Mouse (Mus musculus): Measurements from ENCODE around the gene Fignl2. TPM values are rescaled to one million over a fixed set of nuclear protein-coding genes. Genes with fewer than 3 reads are reported as not detected.

Gene Fignl2
- polyA plus RNA-seq, 1 experiment from 2014 or later = 0.18 TPM

GRCm38 (mm10) chr15:101091551-101091950, 13.2 kb upstream of the Fignl2 start:
- H3K27me3 ChIP-seq (replicated peaks) = no peaks in the 10 kb centered on the region
- H3K4me1 ChIP-seq (replicated peaks) = peaks cover 9% of the 10 kb centered on the region; the same call in 1 of the 2 replicates
- no peak overlapping the region for H3K27ac ChIP-seq
- no peak overlapping the region for H3K9ac ChIP-seq
- H3K4me3 ChIP-seq (replicated peaks) = no peak overlapping the region
- H3K4me2 ChIP-seq (replicated peaks) = no peak overlapping the region
- ATAC-seq = no peak
- H3K9me3 ChIP-seq = no peaks in the 10 kb centered on the region
- H3K36me3 ChIP-seq = no peaks in the 10 kb centered on the region
- WGBS = 94% methylated on average over 8 of the region's 8 CpGs

- no peak overlapping the region for H3K4me3 ChIP-seq (replicated peaks)
- no peak overlapping the region for H3K9ac ChIP-seq
- H3K4me1 ChIP-seq (replicated peaks) = no peaks in the 10 kb centered on the region
- H3K27ac ChIP-seq = no peak overlapping the region
- H3K9me3 ChIP-seq = no peaks in the 10 kb centered on the region
- ATAC-seq = no peak
- 67% methylated on average over 4 of the region's 4 CpGs for WGBS
- H3K27me3 ChIP-seq (replicated peaks) = no peaks in the 10 kb centered on the region
- no peak overlapping the region for H3K4me2 ChIP-seq (replicated peaks)
- H3K36me3 ChIP-seq = no peaks in the 10 kb centered on the region
These were observed 9.9 kb upstream of the Fignl2 start for GRCm38 (mm10) chr15:101088291-101088690.

- Histone ChIP-seq H3K4me1 (replicated peaks) (peaks cover 7% of the 10 kb centered on the region), H3K27ac (no peak overlapping the region), H3K4me3 (replicated peaks) (no peak overlapping the region), H3K9ac (no peak overlapping the region), H3K9me3 (no peaks in the 10 kb centered on the region), H3K4me2 (replicated peaks) (no peak overlapping the region), H3K36me3 (no peaks in the 10 kb centered on the region), H3K27me3 (replicated peaks) (no peaks in the 10 kb centered on the region)
- no peak for ATAC-seq
- WGBS = 49% methylated on average over 3 of the region's 3 CpGs
These were observed 8.6 kb upstream of the Fignl2 start for GRCm38 (mm10) chr15:101086956-101087355.

- peaks cover 8% of the 10 kb centered on the region for H3K4me1 ChIP-seq (replicated peaks)
- WGBS = 71% methylated on average over 9 of the region's 9 CpGs
- no peak overlapping the region for H3K9ac ChIP-seq
- H3K27ac ChIP-seq = no peak overlapping the region
- H3K36me3 ChIP-seq = no peaks in the 10 kb centered on the region
- H3K4me3 ChIP-seq (replicated peaks) = no peak overlapping the region
- H3K27me3 ChIP-seq (replicated peaks) = no peaks in the 10 kb centered on the region
- no peak overlapping the region for H3K4me2 ChIP-seq (replicated peaks)
- H3K9me3 ChIP-seq = no peaks in the 10 kb centered on the region
- ATAC-seq = no peak
These were observed 8.1 kb upstream of the Fignl2 start for GRCm38 (mm10) chr15:101086451-101086850.

GRCm38 (mm10) chr15:101084499-101084898, 6.1 kb upstream of the Fignl2 start:
- Histone ChIP-seq H3K4me1 (replicated peaks) (peaks cover 12% of the 10 kb centered on the region), H3K4me2 (replicated peaks) (no peak overlapping the region), H3K27ac (no peak overlapping the region), H3K36me3 (no peaks in the 10 kb centered on the region), H3K4me3 (replicated peaks) (no peak overlapping the region), H3K9me3 (no peaks in the 10 kb centered on the region), H3K9ac (no peak overlapping the region), H3K27me3 (replicated peaks) (no peaks in the 10 kb centered on the region)
- no peak for ATAC-seq
- 69% methylated on average over 10 of the region's 10 CpGs for WGBS

- Histone ChIP-seq H3K4me3 (replicated peaks) (no peak overlapping the region), H3K27me3 (replicated peaks) (no peaks in the 10 kb centered on the region), H3K27ac (no peak overlapping the region), H3K36me3 (no peaks in the 10 kb centered on the region), H3K9ac (no peak overlapping the region), H3K9me3 (no peaks in the 10 kb centered on the region), H3K4me1 (replicated peaks) (peaks cover 23% of the 10 kb centered on the region), H3K4me2 (replicated peaks) (no peak overlapping the region)
- no peak for ATAC-seq
- 57% methylated on average over 4 of the region's 4 CpGs for WGBS
These were observed 3.9 kb upstream of the Fignl2 start for GRCm38 (mm10) chr15:101082236-101082635.

GRCm38 (mm10) chr15:101081035-101081548, 2.7 kb upstream of the Fignl2 start:
- Histone ChIP-seq H3K9ac (no peak overlapping the region), H3K27me3 (replicated peaks) (no peaks in the 10 kb centered on the region), H3K4me1 (replicated peaks) (peaks cover 32% of the 10 kb centered on the region), H3K27ac (no peak overlapping the region), H3K9me3 (no peaks in the 10 kb centered on the region), H3K36me3 (no peaks in the 10 kb centered on the region), H3K4me3 (replicated peaks) (no peak overlapping the region), H3K4me2 (replicated peaks) (no peak overlapping the region)
- 88% methylated on average over 7 of the region's 7 CpGs for WGBS
- ATAC-seq = no peak

GRCm38 (mm10) chr15:101080031-101080520, 1.7 kb upstream of the Fignl2 start:
- Histone ChIP-seq H3K36me3 (no peaks in the 10 kb centered on the region), H3K27ac (no peak overlapping the region), H3K4me1 (replicated peaks) (peaks cover 42% of the 10 kb centered on the region), H3K27me3 (replicated peaks) (no peaks in the 10 kb centered on the region), H3K9me3 (no peaks in the 10 kb centered on the region), H3K9ac (no peak overlapping the region), H3K4me3 (replicated peaks) (no peak overlapping the region), H3K4me2 (replicated peaks) (no peak overlapping the region)
- no peak for ATAC-seq
- WGBS = 87% methylated on average over 9 of the region's 9 CpGs

GRCm38 (mm10) chr15:101078731-101079156, 377 bp upstream of the Fignl2 start:
- Histone ChIP-seq H3K9me3 (no peaks in the 10 kb centered on the region), H3K4me2 (replicated peaks) (peak overlapping the region; percentile 86), H3K9ac (peak overlapping the region; percentile 79), H3K4me1 (replicated peaks) (peaks cover 47% of the 10 kb centered on the region), H3K27me3 (replicated peaks) (no peaks in the 10 kb centered on the region), H3K36me3 (no peaks in the 10 kb centered on the region), H3K4me3 (replicated peaks) (peak overlapping the region; percentile 87), H3K27ac (peak overlapping the region; percentile 84)
- peak; percentile 87 for ATAC-seq
- WGBS = 2% methylated on average over 28 of the region's 30 CpGs

GRCm38 (mm10) chr15:101077001-101077812, 1.2 kb downstream of the Fignl2 start:
- H3K4me1 ChIP-seq (replicated peaks) = peaks cover 48% of the 10 kb centered on the region
- 7% methylated on average over 34 of the region's 34 CpGs for WGBS
- ATAC-seq = 0 out of 2 replicates have a peak, but pooled peaks have one; percentile 3

GRCm38 (mm10) chr15:101076071-101077000, 2.0 kb downstream of the Fignl2 start:
- Histone ChIP-seq H3K9me3 (no peaks in the 10 kb centered on the region), H3K4me3 (replicated peaks) (peak overlapping the region; percentile 87), H3K27ac (0 out of 2 replicates have a peak overlapping the region, but pooled peaks have one; percentile 84), H3K9ac (peak overlapping the region; percentile 79), H3K4me1 (replicated peaks) (peaks cover 46% of the 10 kb centered on the region), H3K36me3 (no peaks in the 10 kb centered on the region), H3K27me3 (replicated peaks) (no peaks in the 10 kb centered on the region), H3K4me2 (replicated peaks) (peak overlapping the region; percentile 86)
- whole genome bisulfite sequencing = 18% methylated on average over 26 of the region's 26 CpGs
- no peak for ATAC-seq

More at GRCm38 (mm10) chr15:101077001-101077812, 1.2 kb downstream of the Fignl2 start:
- peak overlapping the region; percentile 86 for H3K4me2 ChIP-seq (replicated peaks)
- H3K4me3 ChIP-seq (replicated peaks) = peak overlapping the region; percentile 87
- H3K9ac ChIP-seq = peak overlapping the region; percentile 79
- H3K27me3 ChIP-seq (replicated peaks) = no peaks in the 10 kb centered on the region
- peak overlapping the region; percentile 84 for H3K27ac ChIP-seq
- no peaks in the 10 kb centered on the region for H3K9me3 ChIP-seq
- no peaks in the 10 kb centered on the region for H3K36me3 ChIP-seq

- 64% methylated on average over 5 of the region's 5 CpGs for WGBS
- ATAC-seq = no peak
- H3K4me1 ChIP-seq (replicated peaks) = peaks cover 50% of the 10 kb centered on the region
- H3K36me3 ChIP-seq = no peaks in the 10 kb centered on the region
- no peak overlapping the region for H3K4me3 ChIP-seq (replicated peaks)
- no peaks in the 10 kb centered on the region for H3K9me3 ChIP-seq
- H3K27me3 ChIP-seq (replicated peaks) = no peaks in the 10 kb centered on the region
- no peak overlapping the region for H3K9ac ChIP-seq
- H3K4me2 ChIP-seq (replicated peaks) = peak overlapping the region; percentile 86
- no peak overlapping the region for H3K27ac ChIP-seq
These were observed 2.7 kb downstream of the Fignl2 start for GRCm38 (mm10) chr15:101075656-101076055.

Measured in intestine, embryonic 15.5 days (tissue).